Mouse (Mus musculus): ENCODE data around the gene Gm28551.
"Not testable (repeated sequence)": the region's sequence is repeated elsewhere in the genome, so short reads cannot be mapped to it uniquely, and the experiment has no call there.

Gene Gm28551

GRCm38 (mm10) chr1:53352327-53353261 lies at the start of gene Gm28551, which contains the start of the genes Asdurf and Asnsd1:
Gm28551 (minus strand) TSS chr1:53352667.
Asdurf (minus strand) TSS chr1:53352619.
Asnsd1 (minus strand) TSS chr1:53352752.
- peak; percentile 92 for DNase-seq (ENCODE audit: low read depth)

DNA sequence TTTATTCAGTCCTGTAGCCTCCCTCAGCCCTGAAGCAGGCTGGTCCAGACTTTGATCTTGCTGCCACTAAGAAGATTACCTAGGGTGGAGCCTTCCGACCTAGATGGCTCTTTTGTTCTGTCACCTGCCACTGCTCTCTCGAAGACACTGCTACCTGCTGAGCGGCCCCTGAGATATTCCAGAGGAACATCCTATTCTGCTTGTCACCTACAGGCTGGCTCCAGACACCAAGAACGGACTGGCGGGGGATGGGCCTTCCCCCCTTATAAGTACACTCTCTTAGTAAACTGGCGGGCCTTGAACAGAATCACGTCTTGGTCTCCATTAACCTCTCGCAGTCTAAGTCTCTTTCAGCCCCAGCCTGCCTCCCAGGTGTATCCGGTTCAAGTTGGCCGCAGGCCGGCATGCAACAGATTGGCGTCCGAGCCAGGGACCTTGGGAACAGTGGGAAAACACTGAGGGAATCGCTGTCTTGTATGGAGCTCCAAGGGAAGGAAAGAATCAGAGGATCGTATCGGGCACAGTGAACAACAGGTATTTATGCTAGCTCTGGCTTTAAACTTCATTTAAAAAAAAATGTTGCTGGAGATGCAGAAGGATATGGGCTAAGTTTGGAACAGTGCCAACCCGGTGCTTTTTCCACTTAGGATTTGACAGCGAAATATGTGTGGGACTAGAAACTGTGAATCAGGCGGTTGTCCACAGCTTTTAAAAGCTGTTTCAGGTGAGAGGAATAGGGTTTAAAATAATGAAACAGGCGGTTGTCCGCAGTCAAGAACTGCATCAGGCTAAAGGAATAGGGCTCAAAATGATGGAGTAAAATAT lies 41.7 kb upstream of the Gm28551 start:
- DNase-seq (ENCODE audit: low read depth), result not testable (repeated sequence)

GRCm38 (mm10) chr1:53388762-53389161 lies 36.3 kb upstream of the Gm28551 start:
- DNase-seq (ENCODE audit: low read depth), result no peak

DNA sequence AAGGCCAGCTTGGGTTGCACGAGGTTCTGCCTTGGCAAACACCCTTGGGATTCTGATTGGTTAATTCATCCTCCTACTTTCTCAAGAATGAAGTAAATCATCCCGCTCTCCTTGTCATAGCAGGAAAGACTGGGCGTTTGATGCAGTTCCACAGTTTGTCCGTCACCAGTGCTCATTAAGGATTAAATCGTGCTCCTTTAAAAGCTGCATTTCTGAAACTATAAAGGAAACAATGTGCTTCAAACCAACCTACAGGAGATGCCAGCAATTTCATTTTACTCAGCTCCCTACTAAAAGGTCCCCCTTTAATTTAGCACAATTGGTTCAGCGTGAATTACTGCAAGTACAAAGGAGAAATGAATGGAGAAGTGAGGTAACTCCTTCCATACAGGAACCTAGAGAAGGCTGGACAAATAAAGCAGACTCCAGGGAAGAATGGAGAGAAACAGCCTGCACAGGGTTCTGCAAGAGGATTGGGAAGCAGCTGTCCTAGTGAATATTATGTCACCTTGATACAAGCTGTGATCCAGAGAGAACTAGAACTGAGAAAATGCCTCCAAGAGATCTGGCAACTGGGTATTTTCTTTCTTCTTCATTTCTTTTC lies 31.7 kb upstream of the Gm28551 start:
- no peak for DNase-seq (ENCODE audit: low read depth)

GRCm38 (mm10) chr1:53377731-53378130 lies 25.3 kb upstream of the Gm28551 start:
- DNase-seq (ENCODE audit: low read depth), result no peak

DNA sequence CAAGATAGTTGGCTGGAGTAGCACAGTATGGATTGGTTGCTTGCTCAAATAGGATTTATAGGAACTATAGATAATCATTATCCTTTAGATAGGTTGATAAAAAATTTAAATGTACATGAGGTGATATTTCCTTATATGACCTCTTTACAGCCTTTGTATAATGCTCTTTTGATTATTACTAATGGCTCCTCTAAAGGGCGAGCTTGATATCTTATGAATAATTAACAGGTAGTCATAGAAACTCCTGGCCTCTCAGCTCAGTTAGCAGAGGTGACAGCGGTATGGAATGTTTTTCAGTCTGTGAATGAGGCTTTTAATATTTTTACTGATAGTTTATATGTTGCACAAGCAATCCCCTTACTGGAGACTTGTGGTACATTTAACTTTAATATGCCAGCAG lies 23.5 kb upstream of the Gm28551 start:
- not testable (repeated sequence) for DNase-seq (ENCODE audit: low read depth)

DNA sequence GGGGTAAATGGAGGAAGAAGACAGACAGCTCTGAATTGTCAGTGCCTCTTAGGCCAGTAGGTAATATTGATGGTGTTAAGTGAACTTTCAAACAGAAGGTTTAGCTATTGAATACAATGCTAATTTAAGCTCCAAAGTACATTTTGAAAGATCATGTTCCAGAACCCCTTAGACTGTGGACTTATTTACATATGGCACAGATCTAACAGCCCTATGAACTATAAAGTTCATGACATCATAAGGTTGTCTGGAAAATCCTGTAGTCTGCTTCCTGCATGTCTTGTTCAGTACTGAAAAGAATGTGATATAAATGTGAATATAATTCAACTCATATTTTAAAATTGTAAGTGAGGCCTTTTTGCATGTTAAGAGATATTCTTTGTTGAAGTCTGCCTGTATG lies 6.5 kb upstream of the Gm28551 start:
- DNase-seq (ENCODE audit: low read depth), result no peak

DNA sequence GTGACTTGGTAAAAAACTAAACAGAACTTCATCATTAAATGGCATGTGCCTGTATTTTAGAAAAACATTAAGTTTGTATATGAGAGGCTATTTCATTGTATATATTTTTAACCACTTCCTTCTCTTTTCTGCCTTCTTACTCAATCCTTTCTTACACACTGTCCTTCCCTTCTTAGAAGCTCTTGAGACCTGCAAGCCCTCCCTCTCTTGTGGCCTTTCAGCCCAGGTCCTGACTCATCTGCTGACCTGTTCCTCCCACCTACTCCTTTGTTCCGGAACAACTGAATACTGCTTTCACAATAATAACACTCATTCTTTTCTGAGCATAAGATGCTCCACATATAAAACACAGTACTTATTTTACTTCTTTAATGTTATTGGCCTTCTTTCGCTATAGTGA lies 11.4 kb downstream of the Gm28551 start:
- no peak for DNase-seq (ENCODE audit: low read depth)

DNA sequence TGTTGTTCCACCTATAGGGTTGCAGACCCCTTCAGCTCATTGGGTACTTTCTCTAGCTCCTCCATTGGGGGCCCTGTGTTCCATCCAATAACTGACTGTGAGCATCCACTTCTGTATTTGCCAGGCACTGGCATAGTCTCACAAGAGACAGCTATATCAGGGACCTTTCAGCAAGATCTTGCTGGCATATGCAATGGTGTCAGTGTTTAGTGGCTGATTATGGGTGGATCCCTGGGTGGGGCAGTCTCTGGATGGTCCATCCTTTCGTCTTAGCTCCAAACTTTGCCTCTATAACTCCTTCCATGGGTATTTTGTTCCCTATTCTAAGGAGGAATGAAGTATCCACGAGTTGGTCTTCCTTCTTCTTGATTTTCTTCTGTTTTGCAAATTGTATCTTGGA lies 15.1 kb downstream of the Gm28551 start:
- not testable (repeated sequence) for DNase-seq (ENCODE audit: low read depth)

GRCm38 (mm10) chr1:53335465-53335864 lies 17.0 kb downstream of the Gm28551 start:
- DNase-seq (ENCODE audit: low read depth), result no peak

- not testable (repeated sequence) for DNase-seq (ENCODE audit: low read depth)
Observed at GRCm38 (mm10) chr1:53333527-53333926, 18.9 kb downstream of the Gm28551 start.

GRCm38 (mm10) chr1:53324827-53325494 lies 27.5 kb downstream of the Gm28551 start:
- no peak for DNase-seq (ENCODE audit: low read depth)

- no peak for DNase-seq (ENCODE audit: low read depth)
Observed at GRCm38 (mm10) chr1:53324277-53324676, 28.2 kb downstream of the Gm28551 start.

GRCm38 (mm10) chr1:53323254-53323653 lies 29.2 kb downstream of the Gm28551 start:
- DNase-seq (ENCODE audit: low read depth), result no peak

DNA sequence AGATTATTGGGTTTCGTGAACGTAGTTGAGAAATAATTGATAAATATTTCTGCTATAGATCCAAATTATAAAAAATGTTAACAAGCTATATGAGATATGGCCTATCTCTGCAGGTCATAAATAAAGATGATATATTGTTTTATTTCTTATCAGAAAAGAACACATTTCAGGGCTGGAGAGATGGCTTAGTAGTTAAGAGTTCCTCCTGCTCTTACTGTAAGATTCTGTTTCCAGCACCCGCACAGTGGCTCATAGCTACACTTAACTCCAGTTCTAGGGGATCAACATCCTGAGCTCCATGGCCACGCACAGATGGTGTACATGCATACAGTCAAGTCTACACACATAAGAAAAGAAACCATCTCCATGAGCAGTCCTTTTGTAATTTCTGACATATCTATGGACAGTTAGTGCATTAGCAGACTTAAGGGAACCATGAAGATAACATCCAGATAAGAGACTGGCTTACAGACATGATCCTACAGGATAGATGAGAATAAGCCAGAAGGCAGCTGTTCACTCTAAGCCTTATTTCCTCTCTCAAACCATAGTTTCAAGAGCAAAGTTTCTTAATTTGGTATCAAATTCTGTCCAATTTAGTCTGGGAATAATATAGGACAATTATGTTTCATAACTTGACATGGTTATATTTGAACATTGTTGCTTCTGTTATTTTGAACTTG lies 30.7 kb downstream of the Gm28551 start:
- DNase-seq (ENCODE audit: low read depth), result no peak

GRCm38 (mm10) chr1:53312989-53313967 lies 39.2 kb downstream of the Gm28551 start, which contains the start of gene Osgepl1:
Osgepl1 (plus strand) TSS chr1:53313624.
- DNase-seq (ENCODE audit: low read depth), result peak; percentile 62

GRCm38 (mm10) chr1:53300506-53300905 lies 52.0 kb downstream of the Gm28551 start:
- DNase-seq (ENCODE audit: low read depth), result no peak

- DNase-seq (ENCODE audit: low read depth), result peak; percentile 75
Observed at GRCm38 (mm10) chr1:53296581-53297383, 55.7 kb downstream of the Gm28551 start, which contains the start of the genes Pms1, Ormdl1 and Gm28778. Pms1 (minus strand) TSS chr1:53297018. Ormdl1 (plus strand) TSS chr1:53297095. Gm28778 (plus strand) TSS chr1:53297111.

DNA sequence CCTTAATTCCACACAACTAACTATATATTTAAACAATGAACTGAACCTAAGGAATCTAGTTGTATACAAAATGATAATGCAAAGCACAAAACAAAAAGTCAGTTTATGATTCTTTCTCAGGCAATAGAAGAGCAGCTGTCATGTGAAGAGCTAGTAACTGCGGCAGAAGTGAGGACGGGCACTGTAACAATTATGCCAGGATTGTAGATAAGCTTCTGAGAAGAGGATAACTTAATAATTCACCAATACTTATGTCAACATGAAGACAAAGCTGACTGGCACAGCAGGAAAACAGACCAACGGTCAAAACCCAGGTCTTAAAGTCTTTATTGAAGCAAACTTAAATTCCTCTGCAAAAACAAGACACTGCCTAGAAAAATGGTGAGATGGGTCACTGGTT lies 61.3 kb downstream of the Gm28551 start:
- no peak for DNase-seq (ENCODE audit: low read depth)
